Mouse (Mus musculus) cerebellum, adult 18-20 months (tissue): Measurements from ENCODE around the gene 1700017B05Rik.
"Not testable (repeated sequence)": the region's sequence is repeated elsewhere in the genome, so short reads cannot be mapped to it uniquely, and the experiment has no call there.

Experiments
- DNase-seq, 2 experiments: peaks; one replicate each; pipeline ENCODE4 v3.0.0; 2021

1700017B05Rik gene

DNA sequence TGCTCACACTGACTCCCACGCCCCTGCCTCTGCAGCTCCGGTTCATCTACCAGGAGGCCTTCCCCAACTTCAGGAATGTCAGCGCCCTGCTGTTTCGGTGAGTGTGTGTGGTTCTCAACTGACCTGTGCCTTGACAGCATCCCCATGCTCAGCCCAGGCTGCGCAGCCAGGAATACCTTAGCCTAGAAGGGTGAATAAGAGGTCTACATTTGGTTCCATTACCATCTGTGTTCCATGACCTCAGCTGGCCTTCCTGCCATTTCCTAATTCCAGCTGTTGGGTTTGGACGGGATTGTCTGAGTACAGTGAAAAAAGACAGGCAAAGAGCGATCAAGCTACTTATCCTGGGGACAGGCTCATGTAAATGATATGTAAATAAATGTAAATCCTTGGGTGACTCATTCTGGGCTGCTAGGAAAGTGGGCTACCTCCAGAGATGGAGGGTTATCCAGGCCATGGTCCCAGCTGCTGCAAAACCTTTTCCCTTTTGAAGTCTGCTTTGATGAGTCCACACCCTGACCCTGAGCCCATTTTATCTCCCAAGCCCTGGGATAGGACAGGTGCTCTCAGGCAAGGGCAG lies 18.2 kb downstream of the 1700017B05Rik start:
- no peak for DNase-seq

DNA sequence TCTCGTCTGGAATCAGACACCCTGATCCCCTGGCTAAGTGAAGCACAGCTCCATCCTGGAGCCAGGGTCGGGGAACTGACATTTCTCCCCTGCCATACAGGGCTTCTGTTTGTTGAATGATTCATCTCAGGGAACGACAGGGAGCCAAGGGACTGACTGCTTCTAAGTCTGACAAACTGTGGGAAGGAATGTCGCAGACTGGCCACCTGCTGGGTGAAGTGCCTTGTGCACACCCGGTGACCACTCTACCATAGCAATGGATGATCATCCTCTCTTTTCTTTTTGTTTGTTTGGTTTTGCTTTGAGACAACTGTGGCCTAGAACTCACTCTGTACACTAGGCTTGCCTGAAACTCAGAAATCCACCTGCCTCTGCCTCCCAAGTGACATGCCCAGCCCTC lies 19.5 kb downstream of the 1700017B05Rik start:
- DNase-seq, result no peak

DNA sequence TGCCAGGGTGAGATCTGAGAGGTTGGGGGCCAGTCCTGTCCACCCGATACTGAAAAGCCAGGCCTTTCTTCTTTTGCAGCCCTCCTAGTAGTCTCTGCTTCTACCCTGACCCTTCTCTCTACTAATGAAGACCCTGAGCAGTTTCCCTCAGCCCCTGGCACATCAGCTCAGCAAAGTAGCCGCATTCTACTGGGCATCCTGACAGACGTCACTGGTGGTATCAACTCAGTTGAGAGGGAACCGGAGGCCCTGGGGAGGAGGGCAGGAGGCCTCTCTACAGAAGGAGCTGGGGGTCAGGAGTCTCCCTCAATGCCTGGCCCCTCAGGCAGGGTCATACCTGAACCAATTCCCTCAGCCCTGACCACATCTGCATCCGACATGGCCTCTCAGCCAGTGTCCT lies 21.3 kb downstream of the 1700017B05Rik start:
- DNase-seq, result no peak

DNA sequence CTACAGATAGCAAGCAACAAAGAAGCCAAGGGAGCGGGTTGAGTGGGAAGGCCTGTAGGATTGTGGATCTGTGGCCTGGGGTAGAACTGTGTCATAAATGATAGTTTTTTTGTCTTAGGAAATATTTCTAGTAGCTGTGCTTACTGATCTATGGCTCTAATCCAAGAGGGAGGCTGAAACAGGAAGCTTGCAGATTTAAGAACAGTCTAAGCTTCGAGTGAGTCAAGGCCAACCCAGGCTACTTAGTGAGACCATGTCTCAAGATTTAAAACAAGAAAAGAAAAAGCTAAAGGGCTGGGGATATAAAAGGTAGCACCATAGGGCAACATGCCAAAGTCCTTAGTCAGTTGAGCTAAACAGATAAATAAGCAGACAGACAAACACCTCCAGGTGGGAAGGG lies 24.2 kb downstream of the 1700017B05Rik start:
- DNase-seq, result no peak

DNA sequence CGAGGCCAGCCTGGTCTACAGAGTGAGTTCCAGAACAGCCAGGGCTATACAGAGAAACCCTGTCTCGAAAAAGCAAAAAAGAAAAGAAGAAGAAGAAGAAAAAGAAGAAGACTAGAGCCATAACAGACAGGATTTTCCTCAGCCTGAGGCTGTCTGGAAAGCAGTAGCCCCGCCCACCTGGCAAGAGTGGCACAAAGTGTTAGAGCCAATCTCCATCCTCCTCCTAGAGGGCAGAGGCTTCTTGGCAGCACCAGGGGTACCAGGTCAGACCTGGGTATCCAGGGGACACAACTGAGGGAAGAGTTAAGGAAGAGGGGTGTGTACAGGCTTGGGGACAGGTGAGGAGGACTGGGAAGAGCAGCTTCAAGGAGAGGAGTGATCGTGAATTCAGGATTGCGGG lies 24.7 kb downstream of the 1700017B05Rik start:
- no peak for DNase-seq

DNA sequence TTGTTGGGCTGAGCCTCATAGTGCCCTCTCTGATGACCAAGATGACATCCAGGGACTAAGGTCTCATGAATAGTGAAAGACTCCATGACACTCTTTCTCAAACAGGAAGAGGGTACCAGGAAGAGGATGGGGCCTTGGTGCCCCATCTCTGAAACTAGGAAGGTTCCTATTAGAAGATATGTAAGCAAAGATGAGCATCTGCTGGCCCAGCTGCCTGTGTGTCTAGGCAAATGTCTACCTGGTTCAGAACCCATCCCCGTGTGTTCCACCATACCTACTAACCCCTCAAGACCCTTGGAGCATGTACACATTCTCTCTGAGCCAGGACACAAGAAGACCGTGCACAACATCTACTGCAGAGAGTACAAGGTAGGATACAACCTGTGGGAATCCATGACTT lies 26.2 kb downstream of the 1700017B05Rik start, which contains the start of gene Trcg1:
Gene Trcg1 (plus strand): TSS at position 301 of the 400 bp plus-strand sequence.
- DNase-seq, result no peak

DNA sequence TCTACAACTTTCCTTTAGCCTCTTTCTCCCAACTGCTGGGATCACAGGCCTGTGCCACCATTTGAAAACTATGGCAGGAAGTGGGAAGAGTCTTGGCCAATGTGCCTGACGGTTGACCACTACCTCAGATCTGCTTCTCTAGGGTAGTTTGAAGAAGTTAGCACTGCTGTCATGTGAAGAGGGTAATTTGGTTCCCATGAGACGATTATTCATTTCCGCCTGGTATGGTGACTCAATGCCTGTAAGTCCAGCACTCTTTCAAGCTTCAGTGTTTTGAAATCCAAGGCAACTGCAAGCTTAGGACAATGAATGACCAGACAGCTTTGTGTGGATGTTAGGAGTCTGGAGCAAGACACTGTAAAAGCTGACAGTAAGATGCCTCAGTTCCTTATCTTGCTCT lies 28.6 kb downstream of the 1700017B05Rik start:
- DNase-seq, result no peak

DNA sequence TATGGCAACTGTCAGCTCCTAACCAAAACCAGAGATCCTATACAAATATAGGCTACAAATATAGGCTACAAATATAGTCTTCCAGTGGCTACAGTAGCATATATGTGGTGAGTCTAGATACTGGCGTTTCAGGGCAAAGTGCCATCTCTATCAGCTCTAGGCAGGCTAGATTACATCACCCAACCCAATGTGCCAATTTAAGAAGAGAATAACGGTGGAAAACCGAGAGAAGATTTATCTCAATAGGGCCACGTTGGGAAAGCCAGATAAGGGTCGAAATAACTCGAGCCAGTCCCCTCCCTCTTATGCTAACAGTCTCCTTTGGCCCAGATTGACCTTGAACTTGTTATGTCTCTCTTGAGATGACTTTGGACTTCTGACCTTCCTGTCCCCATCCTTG lies 29.3 kb downstream of the 1700017B05Rik start:
- DNase-seq, result no peak

DNA sequence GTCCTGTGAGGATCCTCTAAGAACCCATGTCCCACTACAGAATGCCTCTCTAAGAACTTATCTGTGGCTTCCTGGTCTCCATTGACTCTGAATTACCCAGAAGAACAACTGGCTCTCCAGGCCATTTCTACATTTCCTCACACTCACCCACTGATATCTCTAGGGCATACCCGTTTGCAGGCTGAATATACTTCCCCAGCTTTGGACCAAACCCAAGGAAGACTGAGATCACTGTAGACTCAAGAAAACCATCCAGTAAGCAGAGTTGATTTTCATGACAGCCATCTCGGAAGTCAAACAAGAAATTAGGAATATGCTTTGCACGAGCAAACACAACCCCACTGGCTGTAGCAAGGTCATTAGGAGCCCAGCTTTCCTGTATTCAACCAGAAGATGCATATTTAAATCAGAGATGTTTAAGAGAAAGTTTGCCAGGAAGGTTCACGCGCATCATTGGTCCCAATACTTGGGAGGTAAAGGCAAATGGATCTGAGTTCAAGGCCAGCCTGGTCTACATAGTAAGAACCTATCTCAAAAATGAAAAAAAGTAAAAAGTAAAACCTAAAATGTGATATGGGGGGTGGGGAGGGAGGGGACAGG lies 30.0 kb downstream of the 1700017B05Rik start:
- no peak for DNase-seq

DNA sequence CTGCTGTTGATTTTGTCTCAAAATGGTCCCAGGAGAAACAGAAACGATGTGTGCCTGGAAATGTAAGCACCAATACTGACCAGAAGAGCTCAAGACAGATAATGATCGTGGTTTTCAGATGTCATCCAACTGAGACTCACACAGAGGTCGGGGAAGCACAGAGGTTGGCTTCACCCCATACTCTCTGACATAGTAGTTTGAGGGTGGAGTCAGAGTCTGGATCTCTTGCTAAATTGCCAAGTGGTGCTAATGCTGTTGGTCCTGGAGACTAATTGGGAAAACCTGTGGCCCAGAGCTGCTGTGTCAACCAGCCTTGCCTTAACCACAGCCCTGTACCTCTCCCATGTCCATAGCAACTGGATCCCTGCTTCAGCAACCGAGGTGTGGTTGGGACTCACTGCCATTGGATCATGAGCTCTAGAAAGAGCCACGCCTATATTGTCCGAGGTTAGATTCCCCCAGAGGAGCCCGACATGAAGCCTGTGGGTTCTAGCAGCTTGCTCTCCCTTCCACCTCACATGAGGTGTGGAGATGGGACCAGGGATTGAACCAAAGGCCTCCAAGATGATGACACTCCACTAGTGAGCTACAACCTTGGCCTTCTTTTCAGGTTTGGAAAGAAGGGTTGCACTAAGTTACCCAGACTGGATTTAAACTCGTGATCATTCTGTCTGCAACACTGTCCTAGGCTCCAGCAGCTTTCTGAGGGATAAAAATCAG lies 30.7 kb downstream of the 1700017B05Rik start:
- DNase-seq, result no peak

DNA sequence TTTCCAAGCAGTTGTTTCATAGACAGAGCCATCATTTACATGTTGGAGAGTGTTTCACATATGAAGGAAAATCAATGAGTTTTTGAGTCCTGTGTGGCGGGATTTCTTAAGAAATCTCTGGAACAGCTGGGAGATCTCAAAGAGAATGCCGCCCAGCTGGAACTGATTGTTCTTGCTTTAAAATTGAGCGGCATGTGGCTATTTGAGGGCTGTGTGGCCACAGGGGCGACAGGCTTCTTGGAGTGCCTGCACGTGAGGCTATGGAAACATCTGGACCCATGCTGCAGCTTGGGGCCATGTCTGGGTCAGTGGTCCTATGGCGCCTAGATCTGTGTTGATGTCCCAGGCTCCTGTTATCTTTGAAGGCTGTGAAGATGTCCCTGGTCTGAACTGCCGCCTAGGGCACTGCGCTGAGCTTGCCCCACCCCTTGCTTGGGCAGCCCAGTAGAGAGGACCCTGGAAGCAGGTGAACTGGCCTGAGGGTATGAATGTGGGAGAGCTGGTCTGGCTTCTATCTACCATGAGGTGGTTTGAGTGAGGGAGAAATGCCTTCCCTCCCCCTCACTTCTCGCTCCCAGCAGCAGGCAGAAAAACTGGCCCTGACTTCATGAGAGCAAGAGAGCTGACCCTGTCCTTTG lies 32.1 kb downstream of the 1700017B05Rik start:
- no peak for DNase-seq

DNA sequence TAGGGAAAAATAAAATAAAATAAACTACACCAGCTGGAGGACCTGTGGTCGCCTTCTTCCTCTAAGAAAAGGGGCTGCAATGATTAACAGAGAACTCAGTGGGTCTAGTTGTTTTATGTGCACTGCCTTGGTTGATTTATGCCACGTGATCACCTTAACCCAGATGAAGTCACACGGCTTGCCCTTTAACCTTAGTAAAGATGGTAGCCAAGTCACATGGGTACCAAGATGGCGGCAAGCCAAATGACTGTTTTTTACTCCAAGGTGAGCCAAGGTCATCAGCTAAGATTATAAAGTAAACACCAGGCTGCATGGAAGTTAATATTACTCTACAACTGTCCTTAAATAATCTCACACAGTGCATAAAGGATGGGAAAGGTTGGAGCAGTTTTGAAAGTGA lies 32.7 kb downstream of the 1700017B05Rik start:
- DNase-seq, result no peak

DNA sequence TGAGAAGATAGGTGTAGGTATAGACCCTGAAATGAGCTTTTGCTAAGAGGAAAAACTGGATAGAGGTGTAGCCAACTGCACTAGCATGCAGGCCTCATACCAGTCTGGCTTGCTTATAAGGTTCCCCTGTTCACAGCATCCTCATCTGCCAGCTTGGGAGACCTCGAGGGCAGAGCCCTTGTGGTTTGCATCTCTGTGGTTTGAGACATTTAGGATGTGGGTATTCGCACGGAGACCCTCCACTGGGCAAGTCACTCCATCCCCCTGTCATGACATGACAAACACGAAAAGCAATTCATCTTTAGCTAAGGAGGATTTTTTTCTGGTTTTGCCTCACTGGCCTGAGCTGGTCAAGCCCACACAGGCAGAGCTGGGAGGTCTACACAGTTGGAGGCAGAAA lies 34.2 kb downstream of the 1700017B05Rik start:
- no peak for DNase-seq

DNA sequence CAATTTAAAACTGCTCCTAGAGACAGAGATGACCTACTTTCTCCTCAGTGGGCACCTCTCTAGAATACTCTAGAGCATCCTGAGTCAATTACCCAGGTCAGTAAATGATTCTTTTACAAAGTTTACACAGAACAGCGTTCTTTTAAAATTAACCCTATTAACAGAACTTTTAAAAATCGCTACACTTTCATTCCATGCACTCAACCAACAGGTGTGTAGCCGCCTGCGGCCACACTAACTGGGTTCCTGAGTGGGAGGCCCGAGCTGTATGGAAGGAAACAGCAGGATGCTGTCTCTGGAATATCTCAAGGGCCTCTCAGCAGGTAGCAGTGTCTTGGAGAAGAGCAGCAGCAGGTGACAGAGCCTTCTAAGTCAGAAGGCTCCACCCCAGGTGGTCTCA lies 35.2 kb downstream of the 1700017B05Rik start:
- DNase-seq, result no peak

DNA sequence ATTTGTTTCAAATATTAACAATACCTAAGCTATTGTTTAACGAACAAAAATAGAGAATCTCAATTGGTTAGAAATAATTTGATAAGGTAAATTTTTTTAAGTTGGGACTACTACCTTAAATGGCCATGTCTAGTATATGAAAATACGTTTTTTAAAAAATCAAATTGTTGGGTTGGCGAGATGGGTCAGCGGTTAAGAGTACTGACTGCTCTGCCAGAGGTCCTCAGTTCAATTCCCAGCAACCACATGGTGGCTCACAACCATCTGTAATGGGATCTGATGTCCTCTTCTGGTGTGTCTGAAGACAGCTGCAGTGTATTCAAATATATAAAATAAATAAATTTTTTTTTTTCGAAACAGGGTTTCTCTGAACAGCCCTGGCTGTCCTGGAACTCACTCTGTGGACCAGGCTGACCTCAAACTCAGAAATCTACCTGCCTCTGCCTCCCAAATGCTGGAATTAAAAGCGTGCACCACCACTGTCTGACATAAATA lies 35.7 kb downstream of the 1700017B05Rik start:
- not testable (repeated sequence) for DNase-seq

DNA sequence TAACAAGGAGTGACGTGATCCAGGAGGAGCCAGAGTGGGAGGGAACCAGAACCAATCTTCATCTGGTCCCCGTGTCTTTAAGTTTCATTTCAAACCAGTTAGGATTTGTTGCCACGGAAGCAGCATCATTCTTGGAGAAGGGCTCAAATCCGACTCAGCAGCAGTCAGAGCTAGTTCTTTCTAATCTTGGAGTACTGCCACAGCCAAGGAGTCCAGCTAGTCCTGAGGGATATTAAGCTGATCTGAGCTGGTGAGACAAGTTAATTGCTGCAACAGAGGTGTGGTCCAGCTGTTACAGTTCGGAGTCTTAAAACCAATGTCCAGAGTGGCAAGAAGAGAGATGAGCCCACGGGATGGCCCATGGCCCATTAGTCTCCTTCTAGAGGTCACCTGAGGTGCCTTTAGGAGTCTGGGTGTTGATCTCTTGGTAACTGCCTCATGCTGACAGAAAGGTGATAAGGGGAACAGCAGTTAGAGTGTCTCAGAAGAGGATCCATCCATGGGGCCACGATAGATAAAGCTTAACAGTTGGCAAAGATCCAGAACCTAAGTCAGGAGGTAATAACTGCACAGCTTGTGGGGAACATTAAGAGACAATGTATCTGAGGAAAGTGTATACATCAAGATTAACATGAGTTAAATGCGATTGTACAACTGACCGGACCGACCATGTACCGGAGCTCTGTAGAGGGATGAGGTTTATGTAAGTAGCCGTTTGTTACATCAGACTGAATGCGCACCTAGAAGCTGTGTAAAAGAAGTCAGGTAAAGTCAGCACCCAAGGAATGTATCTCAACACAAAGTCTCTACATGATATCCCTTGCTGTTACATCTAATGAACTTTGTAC lies 36.4 kb downstream of the 1700017B05Rik start:
- DNase-seq, result no peak

DNA sequence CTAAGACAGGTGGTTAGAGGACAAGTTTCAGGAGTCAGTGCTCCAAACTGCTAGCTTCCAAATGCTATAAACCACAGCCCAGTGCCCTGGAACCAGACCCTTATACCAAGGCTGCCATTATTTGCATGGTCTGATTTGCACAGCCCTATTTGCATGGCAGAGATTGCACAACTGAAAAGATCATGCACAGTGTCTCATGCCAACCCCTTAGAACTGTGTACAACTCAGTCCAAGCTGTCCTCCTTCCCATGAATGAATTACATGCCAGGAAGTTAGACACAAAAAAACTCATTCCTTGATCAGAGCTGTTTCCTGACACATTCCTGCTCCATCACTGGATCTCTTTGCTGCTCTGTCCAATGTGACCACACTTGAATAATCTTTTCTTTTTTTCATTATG lies 39.1 kb downstream of the 1700017B05Rik start:
- no peak for DNase-seq

DNA sequence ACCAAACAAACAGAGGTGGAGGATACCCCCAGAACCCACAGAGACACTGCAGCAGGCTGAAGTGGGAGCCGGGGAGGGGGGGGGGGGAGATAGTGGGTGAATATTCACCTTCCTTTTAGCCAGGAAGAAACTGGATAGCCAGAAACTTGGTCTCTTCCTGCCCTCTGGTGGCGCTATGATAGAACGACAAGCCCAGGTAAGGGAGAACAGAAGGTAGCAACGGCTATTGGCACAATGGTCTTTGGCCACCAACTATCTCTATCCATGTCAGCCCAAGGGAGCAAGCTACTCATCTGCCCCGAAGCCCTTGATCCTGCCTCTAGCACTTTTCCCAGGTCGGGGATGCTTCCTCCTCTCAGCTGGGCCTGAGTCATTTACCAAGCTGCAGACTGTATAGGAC lies 42.1 kb downstream of the 1700017B05Rik start:
- DNase-seq, result peak; percentile 63

DNA sequence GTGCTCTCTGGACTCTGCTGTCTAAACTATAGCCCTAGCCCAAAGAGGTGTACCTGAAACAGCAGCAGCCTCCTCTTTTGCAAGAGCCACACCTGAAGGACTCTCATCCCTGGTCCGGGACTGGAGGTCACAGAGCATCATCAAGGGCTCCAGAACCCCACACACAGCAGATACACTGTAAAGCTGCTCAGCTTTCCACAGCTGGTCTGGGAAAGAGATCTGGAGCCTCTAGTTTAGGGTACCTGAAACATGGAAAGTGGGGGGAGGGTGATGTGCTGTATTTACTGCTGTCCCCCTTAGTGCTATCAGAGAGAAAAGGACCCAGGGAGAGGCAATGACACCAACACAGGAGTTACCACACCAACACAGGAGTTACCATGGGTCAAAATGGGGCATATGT lies 42.9 kb downstream of the 1700017B05Rik start:
- DNase-seq, result no peak

DNA sequence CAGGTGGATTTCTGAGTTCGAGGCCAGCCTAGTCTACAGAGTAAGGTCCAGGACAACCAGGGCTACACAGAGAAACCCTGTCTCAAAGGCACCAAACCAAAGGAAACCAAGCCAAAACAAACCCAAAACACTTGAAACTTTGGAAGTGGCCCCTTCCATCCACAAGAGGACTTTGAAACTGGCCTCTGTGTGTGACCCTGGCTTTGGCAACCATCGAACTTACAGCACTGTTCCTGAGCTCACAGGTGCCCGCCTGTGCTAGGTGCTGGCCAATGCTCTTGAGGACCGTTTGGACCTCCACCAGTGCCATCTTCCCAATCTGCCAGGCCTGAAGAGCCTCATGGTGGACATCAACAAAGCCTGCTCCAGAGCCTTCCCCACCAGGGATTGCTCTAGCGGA lies 43.6 kb downstream of the 1700017B05Rik start:
- DNase-seq, result no peak

DNA sequence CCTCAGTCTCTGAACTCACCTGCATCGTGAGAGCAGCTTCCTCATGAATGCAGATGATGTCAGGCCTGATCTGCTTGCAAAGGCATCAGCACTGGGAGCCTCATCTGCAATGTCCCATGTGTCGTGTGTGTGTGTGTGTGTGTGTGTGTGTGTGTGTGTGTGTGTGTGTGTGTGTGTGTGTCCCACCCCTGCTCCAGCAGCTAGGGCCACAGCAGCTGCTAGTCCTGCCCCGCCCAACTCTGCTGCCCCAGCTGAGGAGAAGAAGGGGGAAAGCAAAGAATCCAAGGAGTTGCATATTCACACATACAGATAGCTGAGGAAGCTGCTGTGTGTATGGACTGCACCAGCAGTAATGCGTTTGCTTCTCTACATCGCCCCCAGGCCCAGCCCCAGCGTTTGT lies 45.2 kb downstream of the 1700017B05Rik start:
- DNase-seq, result no peak

DNA sequence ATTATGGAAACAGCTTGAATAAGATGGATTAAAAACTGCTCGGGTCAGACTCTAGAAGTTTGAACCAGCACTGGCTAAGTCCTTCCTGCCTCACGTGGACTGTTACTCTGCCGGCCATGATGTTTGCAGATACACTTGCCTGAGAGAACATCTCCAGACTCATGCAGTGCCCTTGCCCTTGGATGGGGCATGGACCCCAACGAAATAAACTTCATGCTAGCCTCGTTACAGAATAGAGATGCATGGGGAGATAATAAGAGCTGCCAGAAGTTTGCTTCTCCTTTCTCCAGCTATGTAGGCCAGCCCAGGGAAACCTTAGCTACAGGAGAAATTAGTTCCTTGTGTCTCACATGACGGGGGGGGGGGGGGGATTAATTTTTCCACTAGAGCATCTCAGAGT lies 47.9 kb downstream of the 1700017B05Rik start:
- no peak for DNase-seq
